Mouse (Mus musculus) frontal cortex, adult (tissue): ENCODE data around the gene Prkcd.

ENCODE experiments used
- ATAC-seq: cut with Nextera tagmentation; 2 replicates; pipeline ENCODE4 v1.9.2; 2017; ENCODE audit warnings: mild to moderate bottlenecking, moderate library complexity, mixed read lengths; ENCODE audit not compliant: low TSS enrichment

The Prkcd gene

GRCm38 (mm10) chr14:30625856-30626726, at the start of gene Prkcd:
Gene Prkcd, minus strand, starts transcription at chr14:30626210.
- peak; percentile 39; the same call in 1 of the 2 replicates for ATAC-seq

- ATAC-seq: no peak
Observed at GRCm38 (mm10) chr14:30674947-30675346, 48.9 kb upstream of the Prkcd start.

- ATAC-seq: peak; percentile 89
Observed at GRCm38 (mm10) chr14:30671986-30672312, 45.9 kb upstream of the Prkcd start.

GRCm38 (mm10) chr14:30671095-30671985, 45.3 kb upstream of the Prkcd start:
- ATAC-seq: peak; percentile 76

GRCm38 (mm10) chr14:30670161-30670560, 44.2 kb upstream of the Prkcd start:
- ATAC-seq: no peak

GRCm38 (mm10) chr14:30666604-30667003, 40.6 kb upstream of the Prkcd start:
- no peak for ATAC-seq

GRCm38 (mm10) chr14:30666061-30666460, 40.1 kb upstream of the Prkcd start:
- no peak for ATAC-seq

- no peak for ATAC-seq
Observed at GRCm38 (mm10) chr14:30655531-30655930, 29.5 kb upstream of the Prkcd start.

GRCm38 (mm10) chr14:30654691-30655228, 28.8 kb upstream of the Prkcd start:
- ATAC-seq: no peak

GRCm38 (mm10) chr14:30653943-30654659, 28.1 kb upstream of the Prkcd start, which contains the start of gene Rft1:
Gene Rft1, plus strand, starts transcription at chr14:30654360.
- peak; percentile 95 for ATAC-seq

- ATAC-seq: peak; percentile 23; the same call in 1 of the 2 replicates
Observed at GRCm38 (mm10) chr14:30650969-30651368, 25.0 kb upstream of the Prkcd start.

- no peak for ATAC-seq
Observed at GRCm38 (mm10) chr14:30649745-30650144, 23.7 kb upstream of the Prkcd start.

- ATAC-seq: no peak
Observed at GRCm38 (mm10) chr14:30648478-30648877, 22.5 kb upstream of the Prkcd start.

- ATAC-seq: no peak
Observed at GRCm38 (mm10) chr14:30646486-30646885, 20.5 kb upstream of the Prkcd start.

GRCm38 (mm10) chr14:30645066-30645465, 19.1 kb upstream of the Prkcd start:
- ATAC-seq: no peak

GRCm38 (mm10) chr14:30644026-30644425, 18.0 kb upstream of the Prkcd start:
- no peak for ATAC-seq

GRCm38 (mm10) chr14:30641748-30642147, 15.7 kb upstream of the Prkcd start:
- no peak for ATAC-seq

- no peak for ATAC-seq
Observed at GRCm38 (mm10) chr14:30638686-30639085, 12.7 kb upstream of the Prkcd start.

- ATAC-seq: no peak
Observed at GRCm38 (mm10) chr14:30638009-30638408, 12.0 kb upstream of the Prkcd start.

GRCm38 (mm10) chr14:30637087-30637486, 11.1 kb upstream of the Prkcd start:
- ATAC-seq: no peak

GRCm38 (mm10) chr14:30636499-30636898, 10.5 kb upstream of the Prkcd start:
- no peak for ATAC-seq
